Mouse (Mus musculus) spleen, adult 2 months (tissue): Measurements from ENCODE around the gene Snph.

Source experiments
- CTCF ChIP-seq: fragments of 200-500 bp; IDR thresholded peaks from 2 replicates; pipeline ENCODE4 v1.5.1; 2011; ENCODE audit warnings: mild to moderate bottlenecking, inconsistent platforms; ENCODE audit not compliant: insufficient read depth, insufficient read length, insufficient replicate concordance; ENCODE audit errors: extremely low read depth
- POLR2A ChIP-seq: fragments of 200-500 bp; IDR thresholded peaks from 2 replicates; pipeline ENCODE4 v1.6.1; 2011; ENCODE audit warnings: low read depth, low read length, inconsistent platforms

DNA sequence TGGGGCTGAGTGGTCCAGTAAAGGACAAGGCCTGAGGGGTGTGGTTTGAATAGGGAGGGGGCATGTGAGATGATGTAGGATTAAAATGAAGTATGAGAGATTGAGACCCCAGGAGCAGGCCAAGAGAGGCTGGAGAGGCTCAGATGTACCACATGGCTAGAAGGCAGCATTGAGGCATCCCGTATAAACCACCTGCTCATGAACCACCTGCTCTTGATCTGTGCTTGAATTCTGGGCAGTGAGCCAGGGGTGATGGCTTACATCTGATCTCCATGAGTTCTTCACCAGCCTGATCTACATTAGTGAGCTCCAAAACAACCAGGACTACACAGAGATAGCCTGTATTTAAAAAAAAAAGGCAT lies 38.6 kb upstream of the Snph start:
- TF ChIP-seq POLR2A (no peak), CTCF (no peak)
